Mouse (Mus musculus): ENCODE measurements around the gene Pik3r1.

- no peak for TF ChIP-seq CTCF (IDR thresholded peaks at IDR 0.05)
- no peak for TF ChIP-seq POLR2A (IDR thresholded peaks at IDR 0.05; ENCODE audit: insufficient read depth, low read depth, low read length)
- TF ChIP-seq EP300 (IDR thresholded peaks at IDR 0.05; ENCODE audit: insufficient read depth, low read depth, low read length), result no peak
Observed at GRCm38 (mm10) chr13:101718744-101719143, 49.3 kb downstream of the Pik3r1 start.

Data from heart, adult 2 months (tissue).